Mouse (Mus musculus) neural tube, embryonic 14.5 days (tissue): ENCODE measurements around the gene Ackr4. TPM values are rescaled to one million over a fixed set of nuclear protein-coding genes. Genes with fewer than 3 reads are reported as not detected.

Source experiments
- polyA plus RNA-seq: library from polyadenylated mRNA; unstranded; fragments of >200 nt; fragmentation: Nextera tagmentation; extraction: Ambion mirVana; gene quantifications from 2 replicates; pipeline ENCODE4 v1.2.1, GENCODE M21; 2014

Ackr4 gene
- polyA plus RNA-seq, 1 experiment from 2014 or later: 2.2 TPM

Other genes with a start within 250 kb of the Ackr4 start
- 3.6 and 5.0 TPM in 2 replicates for gene Nphp3, start 124.4 kb downstream of the Ackr4 start, polyA plus RNA-seq
- not detected in 2 replicates for gene Gm28305, start 86.3 kb downstream of the Ackr4 start, polyA plus RNA-seq
- gene Uba5, start 63.8 kb downstream of the Ackr4 start, polyA plus RNA-seq: 72.6 and 83.2 TPM in 2 replicates
- gene Acad11, start 63.6 kb downstream of the Ackr4 start, polyA plus RNA-seq: 7.8 and 8.8 TPM in 2 replicates
- gene Dnajc13, start 136.0 kb upstream of the Ackr4 start, polyA plus RNA-seq: 26.1 and 32.3 TPM in 2 replicates
- 0.56 and 1.1 TPM in 2 replicates for gene Acpp, start 210.8 kb upstream of the Ackr4 start, polyA plus RNA-seq